ENCODE assay signal across 9 mouse cellular contexts in the genomic region with DNA sequence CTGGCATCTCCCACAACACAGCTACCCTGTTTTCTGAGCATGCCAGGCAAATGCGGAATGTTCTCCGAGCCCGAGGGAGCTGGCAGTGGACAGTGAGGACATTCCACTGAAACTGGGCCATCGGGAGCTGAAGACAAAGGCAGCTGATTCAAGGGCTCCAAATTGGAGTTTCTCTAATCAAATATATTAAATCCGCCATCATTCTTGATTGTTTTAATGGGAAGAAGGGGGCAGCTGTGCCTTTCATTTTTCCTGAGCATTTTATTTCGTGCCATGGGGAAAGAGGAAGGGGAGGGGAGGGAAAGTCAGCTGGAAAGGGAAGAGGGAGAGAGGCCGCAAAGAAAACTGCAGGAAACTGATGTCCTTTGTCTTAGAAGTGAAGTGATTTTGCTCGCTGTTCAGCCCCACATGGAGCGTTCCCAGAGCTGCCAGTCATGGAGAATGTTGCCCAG.
DNase-seq lines count a peak whose midpoint lies in the region; ATAC-seq and TF ChIP-seq lines count a peak whose summit lies in the region.
"Had no signal": no experiment of that assay in that cellular context is flagged by ENCODE, and none has a peak within 500 bp of the region (broad histone marks: within the 10 kb centered on the region; RNA-seq: fewer than 3 reads in every experiment).

No protein-coding gene starts in this region.

- H3K4me3 ChIP-seq in cerebellum, adult 2 months (replicated peaks; ENCODE audit: insufficient read depth, low read depth, low read length), result no peak overlapping the region
- H3K4me3 ChIP-seq in midbrain, embryonic 10.5 days, result no peak overlapping the region
- H3K4me3 ChIP-seq in midbrain, embryonic 16.5 days (ENCODE audit: low read depth, low read length), result no peak overlapping the region
- H3K4me3 ChIP-seq in limb, embryonic 10.5 days, result no peak overlapping the region

- ATAC-seq in midbrain, embryonic 16.5 days, result no peak

- TF ChIP-seq CTCF in cerebellum, adult 2 months (IDR thresholded peaks at IDR 0.05; ENCODE audit: borderline replicate concordance, insufficient read depth, low read depth, low read length), result no peak

- no peaks in the 10 kb centered on the region for H3K36me3 ChIP-seq in midbrain, embryonic 10.5 days
- no peaks in the 10 kb centered on the region for H3K36me3 ChIP-seq in midbrain, embryonic 16.5 days (ENCODE audit: control insufficient read depth, insufficient read depth, low read length)
- no peaks in the 10 kb centered on the region for H3K36me3 ChIP-seq in limb, embryonic 10.5 days

- TF ChIP-seq POLR2A in cerebellum, adult 2 months (IDR thresholded peaks at IDR 0.05; ENCODE audit: borderline replicate concordance, insufficient read depth, low read length), result no peak

- peak overlapping the region; percentile 33; the same call in 1 of the 2 replicates for H3K27ac ChIP-seq in cerebellum, adult 2 months (ENCODE audit: insufficient read depth, low read length)
- H3K27ac ChIP-seq in midbrain, embryonic 10.5 days (replicated peaks), result peak overlapping the region; percentile 77
- H3K27ac ChIP-seq in midbrain, embryonic 16.5 days (ENCODE audit: low read length), result no peak overlapping the region
- peak overlapping the region; percentile 57; the same call in 1 of the 2 replicates for H3K27ac ChIP-seq in limb, embryonic 10.5 days

- no peaks in the 10 kb centered on the region for H3K27me3 ChIP-seq in cerebellum, adult 2 months (ENCODE audit: control insufficient read depth, insufficient read depth, low read length)
- H3K27me3 ChIP-seq in midbrain, embryonic 10.5 days (ENCODE audit: low read depth, poor library complexity, severe bottlenecking), result peaks cover 27% of the 10 kb centered on the region
- no peaks in the 10 kb centered on the region for H3K27me3 ChIP-seq in midbrain, embryonic 16.5 days (ENCODE audit: control insufficient read depth, insufficient read depth, low read depth, low read length)
- no peaks in the 10 kb centered on the region for H3K27me3 ChIP-seq in limb, embryonic 10.5 days (ENCODE audit: low read depth, poor library complexity, severe bottlenecking)

- H3K9ac ChIP-seq in midbrain, embryonic 16.5 days (ENCODE audit: low read depth, low read length), result no peak overlapping the region

- peaks cover 3% of the 10 kb centered on the region; the same call in 1 of the 2 replicates for H3K4me1 ChIP-seq in cerebellum, adult 2 months (ENCODE audit: control insufficient read depth, insufficient read depth, low read length)
- peaks cover 33% of the 10 kb centered on the region for H3K4me1 ChIP-seq in midbrain, embryonic 10.5 days
- H3K4me1 ChIP-seq in midbrain, embryonic 16.5 days (ENCODE audit: control insufficient read depth, insufficient read depth, low read length), result peaks cover 7% of the 10 kb centered on the region
- H3K4me1 ChIP-seq in limb, embryonic 10.5 days, result peaks cover 52% of the 10 kb centered on the region

- peak in 1 of 2 experiments; percentile 48 for DNase-seq in cerebellum, adult 2 months
- DNase-seq in cerebellum, adult 8-10 months, result no peak
- DNase-seq in midbrain, embryonic 10.5 days (ENCODE audit: low spot score), result no peak
- DNase-seq in frontal cortex, postnatal 36 days (ENCODE audit: low spot score in 2 of 2), result peak; percentile 24 to 33
- DNase-seq in limb, embryonic 10.5 days (ENCODE audit: low spot score), result no peak
- no peak for DNase-seq in spleen, adult 12 weeks (ENCODE audit: low spot score)
- no peak for DNase-seq in thymus, postnatal 36 days
- DNase-seq: liver had no signal

- H3K4me2 ChIP-seq in midbrain, embryonic 16.5 days (ENCODE audit: low read length), result no peak overlapping the region

- H3K9me3 ChIP-seq in midbrain, embryonic 10.5 days (replicated peaks), result no peaks in the 10 kb centered on the region
- H3K9me3 ChIP-seq in midbrain, embryonic 16.5 days (replicated peaks; ENCODE audit: control insufficient read depth, low read length, poor library complexity, severe bottlenecking), result no peaks in the 10 kb centered on the region
- no peaks in the 10 kb centered on the region for H3K9me3 ChIP-seq in limb, embryonic 10.5 days (replicated peaks)

- WGBS in cerebellum, adult 2 months, result 75% methylated on average over 9 of the region's 9 CpGs
- 77% methylated on average over 9 of the region's 9 CpGs for WGBS in midbrain, embryonic 10.5 days
- WGBS in midbrain, embryonic 16.5 days, result 57% methylated on average over 9 of the region's 9 CpGs
- 83% methylated on average over 9 of the region's 9 CpGs for WGBS in limb, embryonic 10.5 days

Comparison
In these comparisons a context has a peak if more than half of its experiments do, and no peak if none do; other contexts are left out.
1. DNase-seq: peak in frontal cortex, postnatal 36 days (2 of 2); none in cerebellum, adult 8-10 months (single experiment), midbrain, embryonic 10.5 days (single experiment), limb, embryonic 10.5 days (single experiment), spleen, adult 12 weeks (single experiment) and thymus, postnatal 36 days (0 of 2).